Mouse (Mus musculus) adrenal gland, postnatal 4 days (tissue): Measurements from ENCODE around the gene Steap2. TPM values are rescaled to one million over a fixed set of nuclear protein-coding genes. Genes with fewer than 3 reads are reported as not detected.
"Not testable (repeated sequence)": the region's sequence is repeated elsewhere in the genome, so short reads cannot be mapped to it uniquely, and the experiment has no call there.

ENCODE experiments used
- DNase-seq, 2 experiments: peaks; one replicate each; pipeline ENCODE4 v3.0.0; 2021 to 2022; ENCODE audit warnings: low spot score in 2 of 2, mixed read lengths in 2 of 2
- long read RNA-seq, 2 experiments: library from polyadenylated mRNA; stranded (forward); transcript quantifications; one replicate each; pipeline ENCODE4 v2.0.0; 2021
- total RNA-seq, 2 experiments: library from RNA; stranded (reverse); gene quantifications; 2 replicates each; pipeline ENCODE4 v1.2.3; 2021

Steap2 gene
- 10 to 100 TPM; 21.2 to 26.7 TPM for total RNA-seq
- long read RNA-seq, experiment 1, partial matches to known transcripts = 0 of 2 reads
- long read RNA-seq, experiment 1, other reads (novel, unspliced or antisense) = 1 of 2 reads
- long read RNA-seq, experiment 2, full-length matches to known transcripts = 5 of 9 reads
- long read RNA-seq, experiment 2, partial matches to known transcripts = 0 of 9 reads
- long read RNA-seq, experiment 2, other reads (novel, unspliced or antisense) = 4 of 9 reads

DNA sequence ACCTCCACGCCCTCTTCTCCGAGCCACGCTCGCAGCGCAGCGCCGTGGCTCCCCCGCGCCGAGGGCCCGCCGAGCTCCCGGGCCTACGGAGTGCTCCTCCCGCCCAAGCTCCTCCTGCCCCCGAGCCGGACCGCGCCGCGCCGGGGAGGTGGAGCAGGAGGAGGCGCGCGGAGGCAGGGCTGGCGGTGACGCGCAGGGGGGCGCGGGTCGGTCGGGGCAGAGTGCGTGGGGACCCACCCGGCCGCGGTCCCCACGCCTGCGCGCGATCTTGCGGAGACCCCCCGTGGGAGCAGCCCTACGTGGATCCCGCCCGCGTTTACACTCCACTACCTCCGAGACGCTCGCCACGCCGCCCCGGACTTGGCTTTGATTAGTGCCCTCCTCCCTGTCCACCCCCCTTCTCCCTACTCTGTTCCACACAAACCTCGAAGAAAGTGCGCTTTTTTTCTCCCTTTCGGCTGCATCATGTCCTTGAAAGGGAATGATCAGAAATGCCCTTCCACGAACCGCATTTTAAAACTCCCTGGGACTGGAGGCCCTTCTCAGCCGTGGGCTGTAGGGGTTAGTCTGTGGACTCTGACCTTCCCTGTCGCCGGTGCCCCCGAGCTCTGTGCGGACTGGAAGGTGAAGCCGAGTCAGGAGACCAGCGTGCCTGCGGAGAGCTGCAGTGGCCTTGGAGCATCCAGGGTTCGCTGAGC is at the start of gene Steap2:
TSS of gene Steap2 (minus strand) at position 623 of the 698 bp plus-strand sequence.
- peak; percentile 24 to 32 for DNase-seq

GRCm38 (mm10) chr5:5734445-5734844 is 40.1 kb upstream of the Steap2 start:
- DNase-seq = no peak

- DNase-seq = no peak
Observed at GRCm38 (mm10) chr5:5732858-5733257, 38.5 kb upstream of the Steap2 start.

GRCm38 (mm10) chr5:5732208-5732607 is 37.8 kb upstream of the Steap2 start:
- no peak for DNase-seq

- no peak for DNase-seq
Observed at GRCm38 (mm10) chr5:5729904-5730303, 35.5 kb upstream of the Steap2 start.

DNA sequence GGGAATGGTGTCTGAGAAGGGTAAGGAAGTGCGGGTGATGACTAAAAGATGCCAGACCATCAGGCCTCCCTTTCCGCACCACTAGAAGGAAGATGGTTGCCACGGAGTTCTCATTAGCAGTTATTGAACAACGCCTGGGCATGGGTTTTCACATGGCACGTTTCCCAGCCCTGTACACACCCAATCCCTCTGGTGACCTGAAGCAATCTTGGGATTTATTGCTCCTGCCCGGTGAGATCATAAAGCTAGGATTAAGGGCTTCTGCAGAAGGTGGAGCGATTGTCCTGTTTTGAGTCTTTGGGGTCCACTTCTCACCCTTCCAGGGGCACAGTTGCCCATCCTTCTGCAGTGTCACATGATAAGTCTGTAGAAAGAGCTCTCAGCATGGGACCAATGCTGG is 27.8 kb upstream of the Steap2 start:
- no peak for DNase-seq

DNA sequence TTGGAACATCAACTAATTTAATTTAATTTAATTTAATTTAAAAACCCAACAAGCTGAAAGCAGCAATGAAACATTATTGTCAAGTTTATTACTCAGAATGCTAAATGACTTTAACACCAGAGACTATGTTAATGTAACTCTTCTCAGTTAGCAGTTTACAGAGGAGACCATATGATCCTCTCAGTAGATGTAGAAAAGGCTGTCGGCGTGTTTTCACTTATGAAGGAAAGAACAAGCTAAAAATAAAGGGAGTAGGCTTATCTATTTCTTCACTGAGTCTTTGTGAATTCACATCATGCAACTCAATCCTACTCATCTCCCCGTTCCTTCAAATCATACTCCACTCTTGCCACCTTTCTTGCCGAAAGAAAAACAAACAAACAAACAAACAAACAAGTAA is 16.7 kb upstream of the Steap2 start:
- no peak for DNase-seq

DNA sequence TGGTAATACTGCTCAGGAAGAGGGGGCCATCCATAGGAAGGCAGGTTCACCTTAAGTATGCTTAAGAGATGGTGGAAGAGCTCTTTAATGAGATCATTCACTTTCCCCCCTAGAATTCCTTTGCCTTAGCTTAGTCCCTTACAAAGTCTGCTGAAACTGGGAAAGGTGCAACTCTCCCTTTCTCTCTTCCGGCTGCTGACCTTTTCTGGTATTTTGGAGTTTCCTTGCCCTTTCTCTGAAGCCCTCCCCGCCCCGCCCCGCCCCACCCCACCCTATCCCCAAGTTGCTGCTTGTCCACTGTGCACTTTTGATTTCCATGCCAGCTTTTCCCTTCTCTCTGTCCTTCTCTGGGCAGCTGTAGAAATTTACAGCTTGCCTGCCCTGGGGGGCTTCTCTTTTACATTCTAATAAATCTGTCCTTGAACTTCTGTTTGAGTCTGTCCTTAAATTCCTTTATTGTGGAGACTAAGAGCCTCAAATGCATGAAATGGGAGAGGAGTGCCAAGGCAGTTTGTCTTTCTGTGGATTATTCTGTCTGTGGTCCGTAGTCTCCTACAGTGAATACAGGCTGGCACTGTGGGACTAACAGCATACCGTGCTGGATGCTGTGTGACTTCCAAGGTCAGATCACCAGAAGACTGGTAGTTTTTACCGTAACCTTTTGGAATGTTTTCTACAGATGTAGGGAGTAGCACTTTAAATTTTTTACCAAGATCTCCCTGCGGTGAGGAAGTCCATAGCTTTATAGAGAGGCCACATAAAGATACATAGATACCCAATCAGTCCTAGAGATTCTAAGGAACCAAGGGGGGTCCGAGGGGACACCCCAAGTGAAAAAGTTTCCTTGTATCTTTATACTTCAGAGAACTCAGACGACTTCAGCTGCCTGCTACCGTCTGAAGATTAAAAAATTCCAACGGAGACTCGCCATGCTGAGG is 13.2 kb upstream of the Steap2 start:
- DNase-seq = no peak

DNA sequence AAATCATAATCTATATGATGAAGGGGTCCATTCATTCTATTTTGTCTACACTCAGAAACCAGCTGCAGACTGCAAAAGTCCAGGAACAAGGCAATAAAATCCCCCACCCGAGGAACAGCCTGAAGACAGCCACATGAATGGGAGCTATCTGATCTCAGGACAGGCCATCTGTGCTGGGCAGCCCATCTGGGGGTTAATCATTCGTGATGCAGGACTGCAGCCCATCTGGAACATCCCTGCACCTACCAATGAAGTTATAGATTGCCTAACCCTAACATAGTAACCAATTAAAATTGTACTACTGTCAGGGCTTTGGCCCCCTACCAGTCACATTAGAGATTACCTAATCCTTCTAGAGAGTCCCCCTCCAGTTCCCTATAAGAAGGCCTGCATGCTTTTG is 10.6 kb upstream of the Steap2 start:
- DNase-seq = no peak

DNA sequence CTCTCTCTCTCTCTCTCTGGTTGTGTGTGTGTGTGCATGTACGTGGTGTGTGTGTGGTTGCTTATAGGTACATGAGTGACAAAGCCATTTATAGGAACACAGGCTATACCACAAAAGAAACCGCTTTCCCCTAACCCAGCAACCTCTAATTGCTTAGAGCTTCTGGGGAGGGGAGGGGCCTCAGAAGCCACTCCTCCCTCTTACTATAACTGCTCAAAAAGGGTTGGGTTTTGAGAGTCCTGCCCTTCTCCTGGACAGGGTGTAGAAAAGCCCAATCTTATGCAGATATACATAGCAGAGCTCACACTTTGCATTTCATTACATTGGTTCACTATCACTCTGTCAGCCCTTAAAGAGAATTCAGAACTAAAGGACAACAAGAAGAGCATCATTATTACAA is 6.0 kb upstream of the Steap2 start:
- DNase-seq = no peak

DNA sequence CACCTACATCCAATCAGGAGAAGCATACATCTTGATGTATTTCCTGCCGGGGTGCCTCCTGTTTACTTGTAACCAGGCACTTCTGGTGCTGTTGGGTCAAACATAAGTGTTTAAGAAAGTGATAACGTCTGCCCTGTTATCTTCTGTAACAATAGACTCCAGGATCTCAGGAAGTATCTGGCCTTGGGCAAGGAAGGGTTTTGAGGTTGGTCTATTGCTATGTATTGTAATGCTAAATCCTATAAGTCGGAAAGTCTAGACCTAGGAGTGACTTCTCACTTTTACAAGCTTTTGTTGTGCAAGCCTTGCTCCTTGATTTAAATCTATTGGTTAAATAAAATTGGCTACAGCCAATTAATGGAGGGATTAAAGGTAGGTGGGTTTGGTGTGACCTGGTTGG is 4.5 kb upstream of the Steap2 start:
- DNase-seq = no peak

- DNase-seq = no peak
Observed at GRCm38 (mm10) chr5:5695401-5695942, 1.1 kb upstream of the Steap2 start.

GRCm38 (mm10) chr5:5693541-5693955 is 830 bp downstream of the Steap2 start:
- DNase-seq = peak in 1 of 2 experiments; percentile 6

- no peak for DNase-seq
Observed at GRCm38 (mm10) chr5:5692167-5692738, 2.1 kb downstream of the Steap2 start.

DNA sequence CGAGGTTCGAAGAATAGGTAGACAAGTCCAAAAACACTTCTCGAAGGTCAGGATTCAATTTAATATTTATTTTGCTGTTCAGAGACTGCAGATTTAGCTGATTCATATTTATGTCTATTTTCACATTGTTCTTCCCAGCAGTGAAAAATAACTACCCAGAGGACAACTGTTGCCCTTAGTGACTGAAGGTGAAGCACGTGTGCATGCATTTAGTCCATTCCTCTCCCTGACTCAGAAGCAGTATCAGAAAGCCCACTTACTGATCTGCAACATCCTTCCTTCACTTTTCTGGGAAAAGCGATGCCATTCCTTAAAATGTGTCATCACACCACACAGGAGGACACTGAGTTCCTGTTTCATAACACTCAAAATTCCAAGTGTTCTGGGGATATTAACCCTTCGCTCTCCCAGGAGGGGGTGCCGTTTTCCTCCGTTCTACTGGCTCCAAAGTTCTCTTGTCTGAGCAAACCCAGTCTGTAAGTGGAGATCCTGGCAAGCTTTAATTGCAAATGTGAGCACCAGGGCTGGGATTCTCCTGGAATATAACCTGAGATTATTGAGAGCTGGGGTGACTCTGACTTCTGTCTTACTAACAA is 5.3 kb downstream of the Steap2 start:
- no peak for DNase-seq

- DNase-seq = no peak
Observed at GRCm38 (mm10) chr5:5688228-5688627, 6.2 kb downstream of the Steap2 start.

- DNase-seq = no peak
Observed at GRCm38 (mm10) chr5:5686973-5687372, 7.4 kb downstream of the Steap2 start.

DNA sequence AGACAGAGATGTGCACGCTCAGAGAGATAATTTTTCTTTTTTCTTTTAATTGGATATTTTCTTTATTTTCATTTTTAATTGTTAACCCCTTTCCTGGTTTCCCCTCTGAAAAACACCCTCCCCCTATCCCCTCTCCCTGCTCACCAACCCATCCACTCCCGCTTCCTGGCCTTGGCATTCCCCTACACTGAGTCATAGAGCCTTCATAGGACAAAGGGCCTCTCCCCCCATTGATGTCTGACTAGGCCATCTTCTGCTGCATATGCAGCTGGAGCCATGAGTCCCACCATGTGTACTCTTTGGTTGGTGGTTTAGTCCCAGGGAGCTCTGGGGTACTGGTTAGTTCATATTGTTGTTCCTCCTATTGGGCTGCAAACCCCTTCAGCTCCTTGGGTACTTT is 9.4 kb downstream of the Steap2 start:
- DNase-seq = not testable (repeated sequence)

DNA sequence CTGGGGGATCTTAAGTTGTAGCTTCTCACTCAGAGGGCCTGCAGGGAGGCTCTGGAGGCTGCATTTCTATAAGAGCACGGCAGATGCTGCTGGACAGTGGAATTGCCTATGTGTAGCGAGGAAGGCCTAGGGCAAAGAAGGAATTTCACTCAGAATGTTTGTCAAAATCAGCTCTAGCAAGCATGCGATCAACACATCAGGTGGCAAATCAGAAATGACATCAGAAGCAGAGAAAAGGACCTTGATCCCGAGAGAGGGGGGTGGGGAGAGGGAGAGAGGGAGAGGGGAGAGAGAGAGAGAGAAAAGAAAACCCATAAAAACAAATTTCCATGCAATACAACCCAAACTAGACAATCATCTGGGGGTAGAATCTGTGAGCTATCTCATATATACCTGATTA is 11.1 kb downstream of the Steap2 start:
- no peak for DNase-seq

- DNase-seq = no peak
Observed at GRCm38 (mm10) chr5:5679459-5679858, 14.9 kb downstream of the Steap2 start.

DNA sequence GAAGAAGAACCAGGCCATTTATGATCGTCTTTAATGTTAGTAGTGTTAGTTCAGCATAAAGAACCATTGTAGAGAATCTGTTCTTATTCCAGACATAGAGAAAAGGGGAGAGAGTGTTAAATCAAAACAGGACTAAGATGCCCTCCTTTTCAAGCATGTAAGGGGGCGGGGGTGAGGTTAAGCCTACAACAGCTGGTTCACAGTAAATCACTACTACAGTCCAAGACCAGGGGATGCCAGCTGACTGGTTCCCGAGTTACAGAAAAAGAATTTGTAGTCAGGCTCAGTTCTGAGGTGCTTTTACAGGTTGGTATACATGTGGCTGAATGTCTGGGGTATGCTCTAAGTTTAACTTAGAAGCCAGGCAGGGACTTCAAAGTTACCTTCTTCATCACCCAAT is 18.3 kb downstream of the Steap2 start:
- no peak for DNase-seq
